Mouse (Mus musculus) kidney, embryonic 14.5 days (tissue): ENCODE data around the gene Adgb. TPM values are rescaled to one million over a fixed set of nuclear protein-coding genes. Genes with fewer than 3 reads are reported as not detected.
"Not testable (repeated sequence)": the region's sequence is repeated elsewhere in the genome, so short reads cannot be mapped to it uniquely, and the experiment has no call there.

ENCODE experiments used
- ATAC-seq: fragments of 200-750 bp; cut with Nextera tagmentation; 2 replicates; pipeline ENCODE4 v1.8.0; 2017; ENCODE audit warnings: moderate number of reproducible peaks, mild to moderate bottlenecking, moderate TSS enrichment, moderate library complexity; ENCODE audit not compliant: low FRiP score, low TSS enrichment
- H3K27ac ChIP-seq: fragments of 300-500 bp; sonication (generic); 2 replicates; pipeline ENCODE4 v1.5.1; 2014; ENCODE audit warnings: low read depth, mild to moderate bottlenecking, low read length, moderate library complexity, mixed read lengths
- H3K27me3 ChIP-seq: fragments of 300-500 bp; sonication (generic); 2 replicates; pipeline ENCODE4 v1.6.1; 2014; ENCODE audit warnings: mild to moderate bottlenecking, low read length; ENCODE audit not compliant: control insufficient read depth, insufficient read depth
- H3K36me3 ChIP-seq: fragments of 300-500 bp; sonication (generic); 2 replicates; pipeline ENCODE4 v1.6.1; 2014; ENCODE audit warnings: low read length, mixed read lengths; ENCODE audit not compliant: control insufficient read depth, insufficient read depth
- H3K4me1 ChIP-seq: fragments of 300-500 bp; sonication (generic); 2 replicates; pipeline ENCODE4 v1.6.1; 2014; ENCODE audit warnings: low read length, mixed read lengths; ENCODE audit not compliant: control insufficient read depth, insufficient read depth
- H3K4me2 ChIP-seq: fragments of 300-500 bp; sonication (generic); replicated peaks from 2 replicates; pipeline ENCODE4 v1.6.1; 2014; ENCODE audit warnings: low read depth, mild to moderate bottlenecking, low read length
- H3K4me3 ChIP-seq: fragments of 300-500 bp; sonication (generic); 2 replicates; pipeline ENCODE4 v1.5.1; 2014; ENCODE audit warnings: mild to moderate bottlenecking, low read length
- H3K9ac ChIP-seq: fragments of 300-500 bp; sonication (generic); 2 replicates; pipeline ENCODE4 v1.6.1; 2014; ENCODE audit warnings: low read depth, mild to moderate bottlenecking, low read length, moderate library complexity
- H3K9me3 ChIP-seq: fragments of 300-500 bp; sonication (generic); 2 replicates; pipeline ENCODE4 v1.6.1; 2016; ENCODE audit warnings: low read length; ENCODE audit not compliant: control insufficient read depth
- WGBS: fragments of 180-500 bp; shearing (Covaris S2); extraction: QIAGEN DNeasy Blood & Tissue Kit; methylation state at CpG from one replicate; pipeline ENCODE4 v1.1.7; 2014; 5-methylcytosine and 5-hydroxymethylcytosine counted together
- polyA plus RNA-seq: library from polyadenylated mRNA; unstranded; fragments of >200 nt; fragmentation: Nextera tagmentation; extraction: Ambion mirVana; gene quantifications from 2 replicates; pipeline ENCODE4 v1.2.1, GENCODE M21; 2014

Gene Adgb
- polyA plus RNA-seq: 0.07 and 0.08 TPM in 2 replicates

DNA sequence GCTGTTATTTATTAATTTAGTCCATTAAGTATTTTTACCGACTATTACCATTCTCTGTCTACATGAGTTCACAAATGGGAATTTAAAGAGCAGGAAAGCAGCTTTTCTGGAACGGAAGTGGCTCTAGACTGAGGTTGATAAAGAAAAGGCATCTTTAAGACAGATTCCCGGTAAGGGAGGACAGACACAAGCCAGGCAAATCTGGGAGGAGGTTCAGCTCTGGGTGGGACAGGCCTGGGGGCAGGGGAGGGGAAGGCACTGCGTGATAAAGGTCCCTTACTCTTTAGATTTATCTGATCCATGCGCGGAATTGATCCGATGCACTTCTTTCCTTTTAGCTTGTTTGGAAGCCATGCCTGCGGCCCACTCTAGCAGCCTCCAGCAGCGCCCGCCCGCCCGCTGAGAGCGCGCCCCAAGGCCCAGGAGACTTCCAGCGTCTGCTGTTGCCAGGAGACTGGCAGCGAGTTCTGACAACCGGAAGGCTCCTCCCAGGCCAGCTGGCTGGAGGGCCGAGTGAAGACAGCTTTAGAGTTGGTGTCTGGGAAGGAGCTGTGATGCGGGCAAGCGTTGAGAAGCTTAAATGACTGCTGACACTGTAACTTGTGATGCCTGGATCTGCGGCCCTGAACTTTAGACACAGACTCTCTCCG, at the start of gene Adgb:
TSS of gene Adgb (minus strand) at position 366 of the 650 bp plus-strand sequence.
- Histone ChIP-seq H3K9ac (peak within 1 kb of the TSS; percentile 37), H3K27ac (no peak within 1 kb of the TSS)
- 8% methylated on average over 22 of the region's 22 CpGs for WGBS

DNA sequence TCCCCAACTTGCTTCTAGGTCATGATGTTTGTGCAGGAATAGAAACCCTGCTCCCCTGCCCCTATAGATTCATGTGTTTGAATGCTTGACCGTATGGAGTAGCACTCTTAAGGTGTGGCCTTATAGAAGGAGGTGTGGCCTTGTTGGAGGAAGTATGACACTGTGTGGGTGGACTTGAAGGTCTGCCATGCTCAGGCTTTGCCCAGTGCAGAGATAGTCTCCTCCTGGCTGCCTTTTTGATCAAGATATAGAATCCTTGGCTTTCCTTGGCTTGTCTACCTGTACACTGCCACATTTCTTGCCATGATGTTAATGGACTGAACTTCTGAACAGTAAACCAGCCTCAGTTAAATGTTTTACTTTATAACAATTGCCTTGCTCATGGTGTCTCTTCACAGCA, 8.0 kb upstream of the Adgb start:
- H3K9me3 ChIP-seq: no peaks in the 10 kb centered on the region
- no peaks in the 10 kb centered on the region for H3K36me3 ChIP-seq

More for the DNA sequence above, at the start of gene Adgb:
- peaks cover 8% of the 10 kb centered on the region; the same call in 1 of the 2 replicates for H3K4me1 ChIP-seq
- ATAC-seq: peak; percentile 99
- H3K4me3 ChIP-seq: peak within 1 kb of the TSS; percentile 23; the same call in 1 of the 2 replicates
- no peaks in the 10 kb centered on the region for H3K36me3 ChIP-seq
- H3K9me3 ChIP-seq: no peaks in the 10 kb centered on the region
- no peaks in the 10 kb centered on the region for H3K27me3 ChIP-seq
- H3K4me2 ChIP-seq: peak within 1 kb of the TSS; percentile 46

DNA sequence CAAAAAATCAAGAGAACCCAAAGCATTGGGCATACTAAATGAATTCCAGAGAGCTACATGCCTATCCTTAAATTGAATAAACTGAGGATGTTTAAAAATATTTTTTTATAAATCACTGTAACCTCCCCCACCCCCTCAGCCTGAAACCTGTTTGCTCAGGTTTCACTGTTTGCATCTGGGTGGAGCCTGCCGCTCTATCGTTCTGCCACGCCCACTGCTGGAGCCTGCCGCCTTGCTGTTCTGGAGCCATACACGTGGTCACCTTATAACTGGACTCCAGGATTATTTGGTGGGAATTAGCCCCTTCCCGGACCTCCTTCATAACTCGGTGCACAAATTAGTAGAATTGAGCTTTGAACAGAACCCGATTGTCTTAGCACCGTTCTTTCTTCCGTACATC, 5.3 kb upstream of the Adgb start:
- not testable (repeated sequence) for H3K4me2 ChIP-seq, H3K36me3 ChIP-seq, H3K9me3 ChIP-seq, H3K9ac ChIP-seq, H3K4me1 ChIP-seq, H3K27ac ChIP-seq, H3K4me3 ChIP-seq, ATAC-seq, H3K27me3 ChIP-seq
- WGBS: 69% methylated on average over 10 of the region's 10 CpGs

More for the DNA sequence above, 8.0 kb upstream of the Adgb start:
- Histone ChIP-seq H3K27ac (no peak overlapping the region), H3K27me3 (no peaks in the 10 kb centered on the region), H3K4me2 (no peak overlapping the region), H3K4me1 (no peaks in the 10 kb centered on the region), H3K4me3 (no peak overlapping the region), H3K9ac (no peak overlapping the region)
- ATAC-seq: no peak
- 76% methylated on average over 1 of the region's 1 CpGs for WGBS

DNA sequence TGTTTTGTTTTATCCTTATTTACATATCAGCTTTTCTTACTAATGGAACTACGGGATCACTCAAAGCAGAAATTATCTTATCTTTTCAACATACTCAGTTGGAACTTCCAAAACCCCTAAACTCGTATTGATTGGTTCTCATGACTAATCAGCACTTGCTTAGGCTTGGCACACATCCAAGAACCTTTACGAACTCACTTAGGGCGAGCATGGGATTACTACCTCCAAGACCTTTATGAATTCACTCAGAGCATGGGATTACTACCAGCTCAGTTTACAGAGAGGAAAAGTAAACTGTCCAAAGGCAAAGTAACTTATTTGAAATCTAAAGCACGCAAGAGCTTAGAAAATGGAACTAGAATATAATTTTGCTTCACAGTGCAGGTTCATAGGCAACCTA, 4.8 kb upstream of the Adgb start:
- Histone ChIP-seq H3K36me3 (no peaks in the 10 kb centered on the region), H3K4me2 (no peak overlapping the region), H3K4me3 (no peak overlapping the region), H3K4me1 (peaks cover 7% of the 10 kb centered on the region; the same call in 1 of the 2 replicates), H3K27me3 (no peaks in the 10 kb centered on the region), H3K27ac (no peak overlapping the region), H3K9ac (no peak overlapping the region), H3K9me3 (no peaks in the 10 kb centered on the region)
- WGBS: 71% methylated on average over 5 of the region's 5 CpGs
- no peak for ATAC-seq

DNA sequence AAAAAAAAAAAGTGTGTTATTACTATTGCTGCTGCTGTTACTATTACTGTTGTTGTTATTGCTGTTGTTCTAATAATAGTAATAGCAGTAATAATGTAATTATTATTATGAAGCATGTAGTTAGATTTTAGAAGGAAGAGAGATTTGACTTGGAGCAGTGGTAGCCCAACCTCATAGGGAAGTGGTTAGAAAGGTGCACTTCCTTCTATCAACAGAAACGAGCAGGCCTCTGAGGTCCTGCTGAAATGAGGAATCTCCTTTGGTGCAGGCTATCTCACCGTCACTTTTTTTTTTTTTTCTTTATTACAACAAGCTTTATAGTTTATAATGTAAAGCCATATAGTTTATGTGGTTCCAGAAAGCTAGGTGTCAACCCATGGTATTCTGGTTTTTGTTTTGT, 4.4 kb upstream of the Adgb start:
- no peaks in the 10 kb centered on the region for H3K36me3 ChIP-seq
- H3K9ac ChIP-seq: no peak overlapping the region
- H3K9me3 ChIP-seq: no peaks in the 10 kb centered on the region
- H3K4me2 ChIP-seq: no peak overlapping the region
- no peaks in the 10 kb centered on the region for H3K27me3 ChIP-seq
- H3K4me3 ChIP-seq: no peak overlapping the region
- WGBS: 70% methylated on average over 2 of the region's 2 CpGs
- H3K4me1 ChIP-seq: peaks cover 8% of the 10 kb centered on the region; the same call in 1 of the 2 replicates
- H3K27ac ChIP-seq: no peak overlapping the region
- ATAC-seq: no peak

DNA sequence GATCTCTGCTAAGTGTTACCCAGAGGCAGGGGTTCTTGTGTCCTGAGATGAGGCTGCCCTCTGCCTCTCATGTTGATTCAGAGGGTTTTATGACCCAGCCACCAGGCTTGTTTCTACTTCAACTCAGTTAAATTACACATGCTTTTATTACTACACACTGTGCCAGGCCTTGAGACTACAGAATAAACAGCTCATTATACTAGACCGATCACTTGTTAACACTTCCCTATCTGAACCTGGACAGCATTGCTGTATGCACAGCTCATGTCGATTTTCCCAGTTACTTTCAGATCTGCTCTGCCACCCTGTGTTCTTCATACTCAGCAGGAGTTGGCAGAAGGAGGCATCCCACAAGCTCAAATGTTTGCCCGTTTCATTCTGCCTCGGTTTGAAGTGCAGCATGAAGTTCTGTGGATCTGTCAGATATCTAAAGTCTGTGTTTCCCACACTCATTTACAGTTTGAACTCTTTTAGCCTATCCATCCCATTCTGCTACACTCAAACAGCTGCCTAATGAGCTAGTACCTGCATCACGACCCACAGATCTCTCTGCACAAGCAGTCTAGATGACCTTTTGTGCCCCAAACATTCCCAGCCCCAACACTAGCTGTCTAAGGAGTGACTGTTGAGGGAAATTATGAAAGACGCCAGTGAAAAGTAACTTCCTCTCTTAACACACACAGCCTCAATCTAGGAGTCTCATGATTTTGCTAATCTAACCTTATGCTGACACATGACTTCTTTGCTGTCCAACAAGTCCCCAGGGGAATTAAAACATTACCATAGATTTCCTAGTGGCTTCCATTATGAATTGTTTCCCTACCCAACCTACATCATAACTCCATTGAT, 3.2 kb downstream of the Adgb start:
- Histone ChIP-seq H3K9ac (no peak overlapping the region), H3K27me3 (no peaks in the 10 kb centered on the region), H3K27ac (no peak overlapping the region), H3K4me2 (no peak overlapping the region), H3K9me3 (no peaks in the 10 kb centered on the region), H3K4me3 (no peak overlapping the region), H3K4me1 (peaks cover 8% of the 10 kb centered on the region; the same call in 1 of the 2 replicates), H3K36me3 (no peaks in the 10 kb centered on the region)
- WGBS: 46% methylated on average over 6 of the region's 6 CpGs
- no peak for ATAC-seq

DNA sequence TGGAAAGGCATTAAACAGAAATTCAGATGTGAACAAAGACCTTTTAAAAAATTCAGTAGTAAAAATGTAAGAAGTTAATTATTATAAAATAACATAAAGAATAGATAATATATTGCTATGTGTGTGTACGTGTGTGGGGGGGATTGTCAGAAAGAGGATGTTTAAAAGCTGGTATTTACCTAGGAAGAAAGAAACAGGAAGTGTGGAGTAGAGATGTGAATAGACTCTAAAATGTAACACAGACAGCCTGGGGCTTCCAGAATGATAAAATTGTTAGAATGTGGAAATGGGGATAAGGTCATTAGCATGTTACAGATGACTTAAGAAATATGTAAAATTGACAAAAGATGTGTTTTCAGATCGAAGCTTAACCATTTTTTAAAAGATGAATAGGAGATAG, 12.0 kb downstream of the Adgb start:
- no peak overlapping the region for H3K4me3 ChIP-seq
- no peaks in the 10 kb centered on the region for H3K36me3 ChIP-seq
- H3K4me1 ChIP-seq: no peaks in the 10 kb centered on the region
- no peak for ATAC-seq
- H3K27me3 ChIP-seq: no peaks in the 10 kb centered on the region
- H3K9me3 ChIP-seq: no peaks in the 10 kb centered on the region
- H3K4me2 ChIP-seq: no peak overlapping the region
- H3K27ac ChIP-seq: no peak overlapping the region
- WGBS: 68% methylated on average over 2 of the region's 2 CpGs
- no peak overlapping the region for H3K9ac ChIP-seq

DNA sequence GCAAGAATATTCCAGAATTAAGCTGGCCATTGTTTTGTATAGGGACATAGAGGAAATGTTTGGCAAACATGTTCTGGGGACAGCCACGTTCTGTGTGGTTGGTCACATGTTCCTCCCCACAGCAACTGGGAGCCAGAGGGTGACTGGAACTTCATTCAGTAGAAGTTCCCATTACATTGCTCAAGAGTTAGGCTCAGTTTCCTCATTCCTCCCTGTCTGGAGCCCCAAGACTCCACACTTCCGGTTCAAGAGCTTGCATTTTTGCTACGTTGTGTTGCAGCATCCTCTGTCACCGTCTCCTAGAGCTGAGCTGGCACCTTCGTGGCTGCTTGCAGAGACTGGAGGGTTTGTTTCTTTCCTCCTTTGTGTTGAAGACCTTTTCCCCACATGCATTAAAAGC, 15.1 kb downstream of the Adgb start:
- Histone ChIP-seq H3K4me1 (no peaks in the 10 kb centered on the region), H3K9me3 (no peaks in the 10 kb centered on the region), H3K9ac (no peak overlapping the region), H3K27ac (no peak overlapping the region), H3K36me3 (no peaks in the 10 kb centered on the region), H3K4me3 (no peak overlapping the region), H3K4me2 (no peak overlapping the region), H3K27me3 (no peaks in the 10 kb centered on the region)
- ATAC-seq: no peak
- WGBS: 90% methylated on average over 5 of the region's 5 CpGs

DNA sequence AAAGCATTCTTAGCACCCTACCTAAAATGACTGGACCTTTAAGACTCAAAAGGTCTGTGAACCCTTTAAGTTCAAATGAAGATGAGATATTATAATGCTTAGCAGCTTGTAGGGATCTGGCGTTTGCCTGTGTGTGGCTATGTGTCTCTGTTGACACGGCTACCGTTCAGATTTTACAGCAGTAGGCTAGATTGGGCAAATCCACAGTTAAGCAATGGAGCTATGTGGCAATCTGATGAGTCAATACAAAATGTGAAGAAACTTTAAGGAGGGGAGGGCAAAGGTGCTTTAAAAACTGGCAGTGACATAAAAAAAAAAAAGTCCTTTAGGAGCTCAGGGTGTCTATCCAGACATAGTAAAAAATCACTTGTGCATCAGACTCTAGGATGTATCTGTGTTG, 23.1 kb downstream of the Adgb start:
- 73% methylated on average over 3 of the region's 3 CpGs for WGBS
- H3K27me3 ChIP-seq: no peaks in the 10 kb centered on the region

More for the DNA sequence above, 23.1 kb downstream of the Adgb start:
- no peaks in the 10 kb centered on the region for H3K4me1 ChIP-seq
- no peak overlapping the region for H3K4me2 ChIP-seq
- H3K9me3 ChIP-seq: no peaks in the 10 kb centered on the region
- H3K27ac ChIP-seq: no peak overlapping the region
- ATAC-seq: no peak
- no peaks in the 10 kb centered on the region for H3K36me3 ChIP-seq
- H3K9ac ChIP-seq: no peak overlapping the region
- no peak overlapping the region for H3K4me3 ChIP-seq
